Mouse (Mus musculus): Measurements from ENCODE around the gene Hoxc6. TPM values are rescaled to one million over a fixed set of nuclear protein-coding genes. Genes with fewer than 3 reads are reported as not detected.

Hoxc6 gene
- total and polyA plus RNA-seq, 3 experiments: 0.42 to 4.5 (median 0.79) TPM

DNA sequence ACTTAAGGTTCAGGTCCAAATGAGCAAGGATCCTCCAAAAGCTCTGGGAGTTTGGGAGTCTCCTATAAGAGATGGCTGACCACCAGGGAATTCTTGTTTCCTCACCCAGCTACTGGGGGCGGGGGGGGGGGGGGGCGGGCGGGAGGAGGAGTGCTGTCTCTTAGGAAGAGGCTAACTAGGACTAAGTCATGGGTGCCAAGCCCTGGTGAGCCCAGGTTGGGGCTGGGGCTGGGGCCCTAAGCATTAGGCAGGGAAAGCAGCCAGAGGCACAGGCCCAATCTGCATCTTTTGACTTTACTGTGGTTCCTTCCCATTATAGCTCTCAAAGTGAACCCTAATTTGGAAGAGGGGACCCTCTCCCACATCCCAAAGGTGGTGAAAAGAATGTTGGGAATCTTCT, 34.1 kb downstream of the Hoxc6 start:
- Histone ChIP-seq H3K9ac (ENCODE audit: insufficient read depth, low read depth) (no peak overlapping the region), H3K36me3 (replicated peaks in 1 of 2; ENCODE audit: control insufficient read depth in 1 of 2, insufficient read depth in 1 of 2, low read length in 1 of 2) (peaks cover 0 to 7% of the 10 kb centered on the region in 2 experiments), H3K27ac (ENCODE audit: insufficient read depth, low read depth) (no peak overlapping the region), H3K4me1 (ENCODE audit: control insufficient read depth in 1 of 2, insufficient read depth in 2 of 2) (peaks cover 8 to 58% of the 10 kb centered on the region in 2 experiments; a peak in 3 of 4 replicates), H3K9me3 (replicated peaks; ENCODE audit: low read length) (no peaks in the 10 kb centered on the region), H3K4me3 (replicated peaks in 1 of 3; ENCODE audit: low read depth in 2 of 3, low read length in 2 of 3, poor library complexity in 1 of 3) (no peak overlapping the region), H3K79me2 (replicated peaks; ENCODE audit: control insufficient read depth, extremely low read depth, insufficient read depth, poor library complexity, severe bottlenecking) (peaks cover 5% of the 10 kb centered on the region), H3K4me2 (ENCODE audit: insufficient read depth, low read depth, poor library complexity, severe bottlenecking) (no peak overlapping the region), H3K27me3 (replicated peaks) (no peaks in the 10 kb centered on the region)
- TF ChIP-seq NELFE (IDR thresholded peaks at IDR 0.05; ENCODE audit: low read depth, low read length) (no peak), EP300 (IDR thresholded peaks at IDR 0.05; ENCODE audit: low read length) (no peak), E2F4 (IDR thresholded peaks at IDR 0.05; ENCODE audit: insufficient replicate concordance, low read depth, low read length) (no peak), JUN (IDR thresholded peaks at IDR 0.05; ENCODE audit: insufficient read depth, low read depth, low read length) (no peak), MAX (IDR thresholded peaks at IDR 0.05; ENCODE audit: low read length) (no peak), ETS1 (conservative IDR thresholded peaks at IDR 0.05; ENCODE audit: low read depth, low read length) (no peak), BHLHE40 (IDR thresholded peaks at IDR 0.05; ENCODE audit: low read depth, low read length) (no peak)
- no peak for DNase-seq (ENCODE audit: extremely low read depth)
- in situ Hi-C loops (cut with MboI; ENCODE audit: low pct_ligation_motif_present, low pct_unique_long_range_greater_than_20kb, low sequenced_read_pairs) (no loop called here), dilution Hi-C loops (cut with MboI; ENCODE audit: extremely low pct_ligation_motif_present, extremely low pct_unique_long_range_greater_than_20kb, low sequenced_read_pairs) (no loop called here)

- no peak for DNase-seq (ENCODE audit: extremely low read depth)
- peaks cover 0 to 8% of the 10 kb centered on the region in 2 experiments for H3K36me3 ChIP-seq (replicated peaks in 1 of 2; ENCODE audit: control insufficient read depth in 1 of 2, insufficient read depth in 1 of 2, low read length in 1 of 2)
- peaks cover 7 to 58% of the 10 kb centered on the region in 2 experiments; a peak in 3 of 4 replicates for H3K4me1 ChIP-seq (ENCODE audit: control insufficient read depth in 1 of 2, insufficient read depth in 2 of 2)
- no peak overlapping the region for H3K4me3 ChIP-seq (replicated peaks in 1 of 3; ENCODE audit: low read depth in 2 of 3, low read length in 2 of 3, poor library complexity in 1 of 3)
- no peak overlapping the region for H3K27ac ChIP-seq (ENCODE audit: insufficient read depth, low read depth)
- dilution Hi-C loops (cut with MboI; ENCODE audit: extremely low pct_ligation_motif_present, extremely low pct_unique_long_range_greater_than_20kb, low sequenced_read_pairs): no loop called here
- H3K9me3 ChIP-seq (replicated peaks; ENCODE audit: low read length): no peaks in the 10 kb centered on the region
- in situ Hi-C loops (cut with MboI; ENCODE audit: low pct_ligation_motif_present, low pct_unique_long_range_greater_than_20kb, low sequenced_read_pairs): no loop called here
- no peaks in the 10 kb centered on the region for H3K27me3 ChIP-seq (replicated peaks)
- no peak for TF ChIP-seq ZKSCAN1 (IDR thresholded peaks at IDR 0.05; ENCODE audit: borderline replicate concordance, low read depth, low read length)
- no peak for TF ChIP-seq NRF1 (IDR thresholded peaks at IDR 0.05; ENCODE audit: low read depth, low read length)
- TF ChIP-seq GABPA (IDR thresholded peaks at IDR 0.05; ENCODE audit: insufficient replicate concordance, low read depth, low read length): no peak
- TF ChIP-seq POLR2AphosphoS2 (IDR thresholded peaks at IDR 0.05; ENCODE audit: low read depth, low read length): no peak
- no peak for TF ChIP-seq ETS1 (conservative IDR thresholded peaks at IDR 0.05; ENCODE audit: low read depth, low read length)
- no peak for TF ChIP-seq IRF4 (IDR thresholded peaks at IDR 0.05; ENCODE audit: low read depth, low read length)
- no peak for TF ChIP-seq EP300 (IDR thresholded peaks at IDR 0.05; ENCODE audit: low read length)
- no peak for TF ChIP-seq CTCF (conservative IDR thresholded peaks at IDR 0.05 in 1 of 2, IDR thresholded peaks at IDR 0.05 in 1 of 2; ENCODE audit: low read depth in 2 of 2, low read length in 2 of 2)
- no peak for TF ChIP-seq UBTF (IDR thresholded peaks at IDR 0.05; ENCODE audit: low read depth, low read length)
- no peak for TF ChIP-seq RAD21 (IDR thresholded peaks at IDR 0.05; ENCODE audit: low read depth, low read length)
- TF ChIP-seq SIN3A (IDR thresholded peaks at IDR 0.05; ENCODE audit: low read length): no peak
- TF ChIP-seq MAZ (IDR thresholded peaks at IDR 0.05; ENCODE audit: low read depth, low read length): no peak
- no peak for TF ChIP-seq POLR2A (IDR thresholded peaks at IDR 0.05; ENCODE audit: low read depth, low read length)
- no peak for TF ChIP-seq E2F4 (IDR thresholded peaks at IDR 0.05; ENCODE audit: insufficient replicate concordance, low read depth, low read length)
- TF ChIP-seq ELF1 (IDR thresholded peaks at IDR 0.05; ENCODE audit: low read depth, low read length): no peak
- no peak for TF ChIP-seq ZC3H11A (IDR thresholded peaks at IDR 0.05; ENCODE audit: low read depth, low read length)
- TF ChIP-seq NELFE (IDR thresholded peaks at IDR 0.05; ENCODE audit: low read depth, low read length): no peak
- no peak for TF ChIP-seq SMC3 (IDR thresholded peaks at IDR 0.05; ENCODE audit: low read depth, low read length)
- no peak for TF ChIP-seq CHD1 (IDR thresholded peaks at IDR 0.05; ENCODE audit: low read depth, low read length)
- peaks cover 5% of the 10 kb centered on the region for H3K79me2 ChIP-seq (replicated peaks; ENCODE audit: control insufficient read depth, extremely low read depth, insufficient read depth, poor library complexity, severe bottlenecking)
- no peak overlapping the region for H3K9ac ChIP-seq (ENCODE audit: insufficient read depth, low read depth)
- H3K4me2 ChIP-seq (ENCODE audit: insufficient read depth, low read depth, poor library complexity, severe bottlenecking): no peak overlapping the region
These were observed 34.9 kb downstream of the Hoxc6 start for GRCm38 (mm10) chr15:103032646-103033575.
